Mouse (Mus musculus) stomach, embryonic 16.5 days (tissue): Measurements from ENCODE around the gene Trim45. TPM values are rescaled to one million over a fixed set of nuclear protein-coding genes. Genes with fewer than 3 reads are reported as not detected.

ENCODE experiments used
- ATAC-seq: fragments of 200-750 bp; cut with Nextera tagmentation; 2 replicates; pipeline ENCODE4 v1.8.0; 2017; ENCODE audit warnings: moderate number of reproducible peaks, moderate TSS enrichment; ENCODE audit not compliant: insufficient read depth, low FRiP score
- H3K27ac ChIP-seq: fragments of 300-500 bp; sonication (generic); 2 replicates; pipeline ENCODE4 v1.5.1; 2014; ENCODE audit warnings: low read length
- H3K27me3 ChIP-seq: fragments of 300-500 bp; sonication (generic); 2 replicates; pipeline ENCODE4 v1.6.1; 2014; ENCODE audit warnings: low read length, control low read depth, mixed read lengths; ENCODE audit not compliant: control insufficient read depth, insufficient read depth
- H3K36me3 ChIP-seq: fragments of 300-500 bp; sonication (generic); 2 replicates; pipeline ENCODE4 v1.6.1; 2014; ENCODE audit warnings: low read length; ENCODE audit not compliant: control insufficient read depth, insufficient read depth
- H3K4me1 ChIP-seq: fragments of 300-500 bp; sonication (generic); 2 replicates; pipeline ENCODE4 v1.6.1; 2014; ENCODE audit warnings: low read length, control low read depth, mixed read lengths; ENCODE audit not compliant: control insufficient read depth, insufficient read depth
- H3K4me2 ChIP-seq: fragments of 300-500 bp; sonication (generic); 2 replicates; pipeline ENCODE4 v1.6.1; 2014; ENCODE audit warnings: low read depth, low read length, mixed read lengths
- H3K4me3 ChIP-seq: fragments of 300-500 bp; sonication (generic); replicated peaks from 2 replicates; pipeline ENCODE4 v1.5.1; 2014; ENCODE audit warnings: mild to moderate bottlenecking, low read length
- H3K9ac ChIP-seq: fragments of 300-500 bp; sonication (generic); 2 replicates; pipeline ENCODE4 v1.6.1; 2014; ENCODE audit warnings: low read length
- H3K9me3 ChIP-seq: fragments of 300-500 bp; sonication (generic); replicated peaks from 2 replicates; pipeline ENCODE4 v1.6.1; 2016; ENCODE audit warnings: low read length, control low read depth; ENCODE audit not compliant: control insufficient read depth
- WGBS: fragments of 180-500 bp; shearing (Covaris S2); extraction: QIAGEN DNeasy Blood & Tissue Kit; methylation state at CpG from one replicate; pipeline ENCODE4 v1.1.7; 2014; 5-methylcytosine and 5-hydroxymethylcytosine counted together
- polyA plus RNA-seq: library from polyadenylated mRNA; unstranded; fragments of >200 nt; fragmentation: Nextera tagmentation; extraction: Ambion mirVana; gene quantifications from 2 replicates; pipeline ENCODE4 v1.2.1, GENCODE M21; 2015

The Trim45 gene
- polyA plus RNA-seq, 1 experiment from 2014 or later, result 6.4 TPM

DNA sequence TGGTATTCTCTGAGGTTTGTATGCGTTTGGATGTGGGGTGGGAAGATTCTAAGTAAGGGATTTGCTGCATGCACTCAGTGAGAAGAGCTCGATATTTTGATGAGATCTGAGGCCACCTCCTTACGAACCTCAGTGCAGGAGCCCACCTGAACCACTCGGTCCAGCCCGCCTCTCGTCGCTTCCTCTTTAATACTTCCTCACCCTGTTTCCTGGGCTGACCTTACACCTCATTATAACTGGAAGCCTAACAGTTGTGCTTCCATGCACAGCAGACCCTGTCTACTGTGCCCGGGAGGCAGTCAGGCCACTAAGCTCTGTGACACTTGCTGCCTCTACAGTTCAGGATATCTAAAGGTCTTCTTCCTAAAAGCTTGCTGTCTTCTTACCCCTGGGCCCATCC, 57.3 kb downstream of the Trim45 start:
- ATAC-seq, result no peak
- Histone ChIP-seq H3K36me3 (no peaks in the 10 kb centered on the region), H3K4me2 (no peak overlapping the region), H3K4me1 (no peaks in the 10 kb centered on the region), H3K4me3 (no peak overlapping the region), H3K9ac (no peak overlapping the region), H3K27me3 (no peaks in the 10 kb centered on the region), H3K9me3 (no peaks in the 10 kb centered on the region), H3K27ac (no peak overlapping the region)
- 72% methylated on average over 8 of the region's 8 CpGs for WGBS

Other genes starting within 250 kb of the Trim45 start
- gene Man1a2, start 236.7 kb upstream of the Trim45 start, polyA plus RNA-seq, result 41.6 and 43.4 TPM in 2 replicates
- 2.1 and 3.1 TPM in 2 replicates for gene Vtcn1, start 96.7 kb upstream of the Trim45 start, polyA plus RNA-seq
- 12.3 and 12.4 TPM in 2 replicates for gene Ttf2, start 47.5 kb downstream of the Trim45 start, polyA plus RNA-seq
- 0.09 and 0.17 TPM in 2 replicates for gene Cd101, start 107.4 kb downstream of the Trim45 start, polyA plus RNA-seq
- 4.6 and 4.9 TPM in 2 replicates for gene Ptgfrn, start 188.1 kb downstream of the Trim45 start, polyA plus RNA-seq